Mouse (Mus musculus) 3134 (cell line): Measurements from ENCODE around the gene Fam129a.
"Not testable (repeated sequence)": the region's sequence is repeated elsewhere in the genome, so short reads cannot be mapped to it uniquely, and the experiment has no call there.

Experiments used
- DNase-seq: peaks from one replicate; pipeline ENCODE4 v3.0.0-alpha.2; 2011; ENCODE audit warnings: low spot score; ENCODE audit not compliant: insufficient read length; ENCODE audit errors: extremely low read depth

The Fam129a gene

DNA sequence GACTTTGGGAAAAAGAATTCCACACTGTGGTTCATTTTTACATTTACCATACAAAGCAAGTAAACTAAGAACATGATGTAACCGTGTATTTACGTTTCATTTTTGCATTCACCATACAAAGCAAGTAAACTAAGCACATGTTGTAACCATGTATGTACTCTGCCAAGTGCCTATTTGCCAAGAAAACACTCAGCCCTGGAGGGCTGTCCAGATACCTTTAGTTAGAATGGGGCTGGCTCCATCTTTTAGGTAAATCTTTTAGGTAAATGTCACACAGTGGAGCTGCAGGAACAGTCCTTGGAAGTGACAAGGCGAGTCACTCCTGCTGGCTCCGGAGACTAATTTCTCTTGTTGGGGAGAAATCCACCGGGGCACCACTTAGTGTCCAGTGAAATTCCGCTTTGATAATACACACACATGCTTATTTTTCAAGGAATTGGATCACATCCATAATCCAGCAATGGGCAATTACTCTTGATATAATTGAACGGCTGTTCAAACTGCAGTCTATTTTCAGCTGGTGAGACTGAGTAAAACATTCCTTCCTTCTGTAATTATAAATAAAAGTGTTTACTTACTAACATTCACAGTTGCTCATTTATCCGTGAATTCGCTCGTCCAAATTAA lies 150.5 kb downstream of the Fam129a start:
- DNase-seq = no peak

DNA sequence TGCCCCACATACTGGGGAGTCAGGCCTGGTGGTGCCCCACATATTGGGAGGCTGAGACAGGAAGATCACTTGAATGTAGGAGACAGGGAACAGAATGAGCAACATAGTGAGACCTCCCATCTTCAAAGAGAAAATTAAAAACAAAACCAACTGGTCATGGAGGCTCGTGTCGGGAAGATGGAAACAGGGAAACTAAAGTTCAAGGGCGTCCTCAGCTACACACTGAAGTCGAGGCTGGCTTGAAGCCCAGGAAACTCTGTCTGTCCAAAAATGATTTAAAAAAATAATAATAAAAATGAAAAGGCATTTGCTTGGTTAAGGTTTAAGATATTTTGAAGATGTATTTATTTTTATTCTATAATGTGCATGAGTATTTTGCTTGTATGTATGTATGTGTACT lies 152.8 kb downstream of the Fam129a start:
- DNase-seq = no peak

DNA sequence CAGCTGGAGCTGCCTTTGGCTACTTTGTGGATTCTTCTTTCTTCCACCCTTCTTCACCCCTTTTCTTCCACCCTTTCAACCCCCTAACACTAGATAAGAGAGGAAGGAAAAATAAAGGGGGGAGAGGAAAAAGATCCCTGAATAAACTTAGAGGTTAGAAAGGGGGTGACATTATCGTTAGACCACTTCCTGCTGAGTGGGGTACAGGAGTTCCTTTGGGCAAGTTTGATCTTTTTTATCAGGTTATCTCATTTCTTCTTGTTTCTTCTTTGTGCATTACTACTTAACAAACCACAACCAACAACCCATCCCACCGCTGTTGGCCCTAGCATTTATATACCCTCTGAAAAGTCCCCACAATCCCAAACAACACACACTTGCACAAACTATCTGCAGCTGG lies 154.6 kb downstream of the Fam129a start:
- no peak for DNase-seq

- DNase-seq = no peak
Observed at GRCm38 (mm10) chr1:151726358-151726757, 155.4 kb downstream of the Fam129a start.

GRCm38 (mm10) chr1:151728141-151728540 lies 157.2 kb downstream of the Fam129a start:
- no peak for DNase-seq

DNA sequence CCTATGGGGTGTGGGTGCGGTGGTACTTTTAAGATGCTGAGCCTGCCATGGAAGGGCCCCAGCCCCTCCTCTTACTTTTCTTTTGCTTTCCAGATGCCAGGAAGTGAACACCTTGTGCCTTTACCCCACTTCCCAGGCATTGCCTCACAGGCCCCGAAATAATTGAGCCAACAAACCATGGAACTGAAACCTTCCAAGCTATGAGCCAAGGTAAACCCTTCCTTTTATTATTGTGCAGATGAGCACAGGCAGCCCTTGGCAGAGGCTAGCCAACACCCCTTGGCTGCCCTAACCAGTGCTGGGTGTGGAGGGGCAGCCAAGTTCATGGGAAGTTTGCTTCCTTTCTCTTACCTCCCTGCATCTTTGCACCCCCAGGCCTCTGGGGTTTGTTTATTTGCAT lies 166.2 kb downstream of the Fam129a start:
- DNase-seq = no peak

- DNase-seq = no peak
Observed at GRCm38 (mm10) chr1:151741199-151741621, 170.2 kb downstream of the Fam129a start.

DNA sequence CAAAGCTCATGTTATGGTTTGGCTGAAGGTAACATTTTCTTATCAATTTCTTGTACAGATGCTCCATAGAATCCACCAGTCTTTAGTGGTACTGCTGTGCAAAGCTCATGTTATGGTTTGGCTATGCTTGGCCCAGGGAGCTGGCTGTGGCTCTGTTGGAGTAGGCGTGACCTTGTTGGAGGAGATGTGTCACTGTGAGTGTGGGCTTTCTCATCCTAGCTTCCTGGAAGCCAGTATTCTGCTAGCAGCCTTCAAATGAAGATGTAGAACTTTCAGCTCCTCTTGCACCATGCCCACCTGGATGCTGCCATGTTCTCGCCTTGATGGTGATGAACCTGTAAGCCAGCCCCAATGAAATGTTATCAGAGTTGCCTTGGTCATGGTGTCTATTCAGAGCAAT lies 178.9 kb downstream of the Fam129a start:
- DNase-seq = not testable (repeated sequence)

DNA sequence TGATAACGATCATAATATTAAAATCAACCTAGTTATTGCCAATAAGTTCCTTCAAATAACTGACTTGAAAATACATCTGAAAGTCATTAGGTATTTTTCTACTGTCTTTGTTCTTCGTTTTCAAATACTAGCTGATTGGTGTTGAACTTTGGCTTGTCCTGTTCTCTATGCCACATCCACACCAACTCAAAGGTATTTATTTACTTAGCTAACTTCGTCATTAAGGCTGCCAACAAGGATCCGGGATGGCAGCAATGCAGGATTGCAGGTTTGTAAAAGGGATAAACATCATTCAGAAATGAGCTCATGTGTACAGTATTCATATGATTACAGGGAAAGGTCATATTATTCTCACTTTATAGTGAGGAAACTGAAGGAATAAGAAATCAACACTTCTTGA lies 182.0 kb downstream of the Fam129a start:
- DNase-seq = no peak

- DNase-seq = no peak
Observed at GRCm38 (mm10) chr1:151753374-151753929, 182.5 kb downstream of the Fam129a start.

- no peak for DNase-seq
Observed at GRCm38 (mm10) chr1:151754028-151754489, 183.1 kb downstream of the Fam129a start.

- DNase-seq = peak; percentile 98
Observed at GRCm38 (mm10) chr1:151754881-151755659, 184.1 kb downstream of the Fam129a start, which contains the start of gene Edem3. TSS of gene Edem3 (plus strand) at chr1:151755371.

DNA sequence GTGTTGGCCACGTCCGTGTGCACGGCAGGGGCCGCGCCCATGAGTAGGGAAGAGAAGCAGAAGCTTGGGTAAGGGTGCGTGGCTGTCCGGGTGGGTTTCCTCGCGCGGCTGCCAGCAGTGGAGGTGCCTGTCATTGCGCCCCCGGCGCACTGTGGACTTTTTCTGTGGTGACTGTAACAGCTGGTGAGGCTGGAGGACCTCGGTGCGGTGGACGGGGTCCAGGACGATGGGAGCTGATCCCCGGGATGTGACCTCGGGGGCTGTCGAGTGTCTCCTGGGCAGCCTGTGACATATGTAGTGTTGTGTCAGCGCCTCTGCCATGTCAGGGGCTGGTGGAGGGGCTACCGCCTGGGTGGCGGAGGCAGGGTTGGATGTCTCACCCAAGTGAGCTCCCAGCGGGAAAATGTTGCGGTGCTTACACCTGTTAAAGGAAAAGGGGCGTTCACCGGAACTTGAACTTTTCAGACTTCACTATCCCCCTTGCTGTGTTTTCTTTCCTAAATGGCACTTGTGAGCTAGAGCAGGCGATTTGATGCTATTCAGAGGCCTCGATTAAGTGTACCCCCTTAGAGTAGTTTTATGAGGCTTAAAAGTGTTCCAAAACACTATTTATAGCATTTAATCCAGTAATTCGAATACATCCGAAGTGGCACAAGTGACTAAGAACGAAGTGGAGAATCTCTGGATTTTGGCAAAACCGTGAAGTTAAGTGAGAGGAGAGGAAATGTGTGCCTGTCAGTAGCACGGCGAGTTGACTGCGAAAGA lies 184.9 kb downstream of the Fam129a start:
- DNase-seq = no peak

GRCm38 (mm10) chr1:151756425-151756728 lies 185.4 kb downstream of the Fam129a start:
- no peak for DNase-seq

DNA sequence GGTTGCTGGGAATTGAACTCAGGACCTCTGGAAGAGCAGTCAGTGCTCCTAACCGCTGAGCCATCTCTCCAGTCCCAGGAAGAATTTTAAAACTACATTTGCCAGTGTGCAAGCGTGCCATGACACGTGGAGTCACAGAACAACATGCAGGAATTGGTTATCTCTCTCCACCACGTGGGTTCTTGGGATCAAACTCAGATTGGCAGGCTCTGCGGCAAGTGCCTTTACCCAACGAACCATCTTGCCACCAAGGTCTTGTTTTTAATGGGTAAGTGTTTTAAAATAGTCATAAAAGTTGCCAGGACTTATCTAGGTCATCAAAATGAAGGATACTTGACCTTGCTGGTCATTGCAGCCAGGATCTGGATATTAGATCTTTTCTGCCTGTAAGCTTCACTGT lies 187.3 kb downstream of the Fam129a start:
- no peak for DNase-seq

DNA sequence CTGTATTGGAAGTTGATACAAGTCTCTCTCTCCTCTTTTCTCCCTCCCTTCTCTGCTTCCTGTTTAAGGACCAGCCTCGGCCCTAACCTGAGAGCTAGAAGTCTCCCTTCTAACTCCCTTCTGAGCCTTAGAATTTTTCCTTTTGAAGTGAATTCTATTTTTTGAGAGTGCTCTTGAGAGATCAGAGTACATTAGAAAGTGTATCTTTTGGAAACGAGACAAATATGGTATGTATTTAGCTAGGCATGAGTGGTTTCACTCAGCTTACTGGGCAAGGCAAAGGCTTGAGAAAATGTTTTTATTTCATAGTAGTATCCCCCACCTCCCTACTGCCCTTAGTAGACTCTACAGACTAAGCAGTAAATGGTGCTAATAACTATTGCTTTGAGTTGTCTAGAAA lies 188.0 kb downstream of the Fam129a start:
- no peak for DNase-seq

DNA sequence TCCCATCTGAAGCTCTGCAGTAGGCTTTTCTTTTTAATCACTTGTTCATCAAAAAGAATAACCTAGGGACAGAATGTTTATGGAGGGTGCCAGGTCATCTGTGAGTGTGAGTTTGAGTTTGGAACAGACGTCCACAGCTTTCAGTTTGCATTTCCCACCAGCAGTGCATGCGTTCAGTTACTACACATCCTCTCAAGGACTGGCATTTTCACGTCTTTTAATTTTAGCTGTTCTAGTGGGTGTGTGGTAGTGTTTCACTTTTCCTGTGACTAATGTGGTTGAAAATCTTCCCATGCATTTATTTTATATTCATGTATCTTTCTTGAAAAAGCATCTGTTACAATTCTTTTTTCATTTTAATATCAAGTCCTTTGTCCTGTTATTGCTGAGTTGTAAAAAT lies 193.2 kb downstream of the Fam129a start:
- DNase-seq = no peak

DNA sequence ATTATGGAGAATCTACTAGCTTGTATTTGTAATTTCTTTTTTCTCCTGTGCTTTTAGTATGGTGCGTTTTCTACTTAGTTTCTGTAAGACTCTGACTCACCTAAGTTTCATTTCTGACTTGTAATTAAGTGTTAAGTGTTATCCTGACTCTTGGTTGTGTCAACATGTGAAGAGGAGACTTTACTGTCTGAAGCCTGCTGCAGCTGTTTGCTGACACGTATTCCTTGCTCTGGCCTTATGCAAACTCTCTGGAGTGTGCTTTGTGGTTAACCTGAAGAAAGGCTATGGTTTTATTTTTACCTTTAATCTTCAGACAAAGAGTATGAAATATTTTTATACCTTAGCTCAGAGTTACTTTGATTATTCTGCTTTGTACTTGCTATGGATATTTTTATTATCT lies 195.2 kb downstream of the Fam129a start:
- no peak for DNase-seq

GRCm38 (mm10) chr1:151766976-151767654 lies 196.1 kb downstream of the Fam129a start:
- DNase-seq = peak; percentile 20

GRCm38 (mm10) chr1:151769200-151769913 lies 198.4 kb downstream of the Fam129a start:
- no peak for DNase-seq
